15 mouse cellular contexts compared by ENCODE assay signal in genomic region chr11:9669430-9669829, GRCm38 (mm10).
"Had no signal": no experiment of that assay in that cellular context is flagged by ENCODE, and none has a peak within 500 bp of the region (broad histone marks: within the 10 kb centered on the region; RNA-seq: fewer than 3 reads in every experiment).

No protein-coding gene starts in this region.

- DNase-seq: lung, adult 18-20 months; lung, postnatal 10 days; lung, postnatal 4 days; right cerebral cortex, postnatal 14 days; thymus, adult 2 months; thymus, postnatal 25 days; thymus, postnatal 4 days had no signal

- H3K4me3 ChIP-seq: liver, embryonic 12.5 days; lung, embryonic 15.5 days; megakaryocyte, embryonic 14.5 days; midbrain, embryonic 13.5 days; midbrain, embryonic 15.5 days; neural tube, embryonic 13.5 days; neural tube, embryonic 15.5 days; stomach, embryonic 15.5 days had no signal

- H3K4me1 ChIP-seq: liver, embryonic 12.5 days; lung, embryonic 15.5 days; megakaryocyte, embryonic 14.5 days; midbrain, embryonic 13.5 days; midbrain, embryonic 15.5 days; neural tube, embryonic 13.5 days; neural tube, embryonic 15.5 days; stomach, embryonic 15.5 days had no signal

- ATAC-seq: liver, embryonic 12.5 days; midbrain, embryonic 13.5 days; midbrain, embryonic 15.5 days had no signal
